Mouse (Mus musculus) granulocyte monocyte progenitor cell, adult 5-6 weeks (primary cell): ENCODE measurements around the gene Acads. TPM values are rescaled to one million over a fixed set of nuclear protein-coding genes. Genes with fewer than 3 reads are reported as not detected.

Experiments
- ATAC-seq: replicated peaks from 2 replicates; pipeline ENCODE4 v1.8.0; 2016; ENCODE audit warnings: mild to moderate bottlenecking, moderate TSS enrichment, inconsistent platforms; ENCODE audit not compliant: poor library complexity, severe bottlenecking
- total RNA-seq, 2 experiments: library from RNA; stranded (forward) in 1 of 2; stranded (reverse) in 1 of 2; fragments of 200-712, 200-1000 nt in 1 of 2; fragments of >200 nt in 1 of 2; fragmentation: Nextera tagmentation in 1 of 2; gene quantifications; 2 replicates each; pipeline ENCODE4 v1.2.3; 2014 to 2017

The Acads gene
- total RNA-seq, 2 experiments from 2014 or later: 27.6 to 32.0 TPM

DNA sequence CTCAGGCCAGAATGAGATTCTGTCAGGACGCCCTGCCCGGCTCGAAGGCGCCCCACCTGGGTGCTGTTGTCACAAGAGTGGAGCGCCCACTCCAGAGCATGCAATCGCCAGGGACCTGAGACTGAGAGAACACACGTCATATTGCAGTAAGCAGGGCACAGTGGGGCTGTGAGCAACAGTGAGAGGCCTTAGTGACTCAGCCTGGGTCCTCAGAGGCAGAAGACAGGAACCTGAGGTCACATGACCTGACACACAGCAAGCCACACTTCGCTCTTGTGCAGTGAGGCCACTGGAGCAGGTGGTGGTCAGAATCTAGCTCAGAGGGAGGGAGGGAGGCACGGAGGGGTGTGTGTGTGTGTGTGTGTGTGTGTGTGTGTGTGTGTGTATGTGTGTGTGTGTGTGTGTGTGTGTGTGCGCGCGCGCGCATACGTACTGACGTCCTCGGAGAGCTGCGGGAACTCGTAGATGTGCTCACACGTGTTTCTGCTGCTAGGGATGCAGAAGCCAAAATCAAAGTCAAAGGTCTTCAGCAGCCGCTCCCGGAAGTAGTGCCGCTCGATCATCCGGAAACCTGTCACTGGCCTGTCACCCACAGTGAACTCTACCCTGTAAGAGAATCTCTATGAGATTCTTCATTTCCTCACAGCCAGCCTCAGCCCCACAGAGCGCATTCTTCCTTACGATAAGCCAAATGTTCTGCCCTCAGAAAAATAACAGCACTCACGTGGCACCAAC lies 7.6 kb upstream of the Acads start:
- ATAC-seq: peak; percentile 32

- ATAC-seq: peak; percentile 91
Observed at GRCm38 (mm10) chr5:115125211-115125871, 6.2 kb upstream of the Acads start.

GRCm38 (mm10) chr5:115124690-115125089 lies 5.5 kb upstream of the Acads start:
- ATAC-seq: no peak

- ATAC-seq: no peak
Observed at GRCm38 (mm10) chr5:115120978-115121377, 1.8 kb upstream of the Acads start.

- no peak for ATAC-seq
Observed at GRCm38 (mm10) chr5:115117467-115117866, 1.7 kb downstream of the Acads start.

GRCm38 (mm10) chr5:115116426-115116825 lies 2.7 kb downstream of the Acads start:
- ATAC-seq: no peak

DNA sequence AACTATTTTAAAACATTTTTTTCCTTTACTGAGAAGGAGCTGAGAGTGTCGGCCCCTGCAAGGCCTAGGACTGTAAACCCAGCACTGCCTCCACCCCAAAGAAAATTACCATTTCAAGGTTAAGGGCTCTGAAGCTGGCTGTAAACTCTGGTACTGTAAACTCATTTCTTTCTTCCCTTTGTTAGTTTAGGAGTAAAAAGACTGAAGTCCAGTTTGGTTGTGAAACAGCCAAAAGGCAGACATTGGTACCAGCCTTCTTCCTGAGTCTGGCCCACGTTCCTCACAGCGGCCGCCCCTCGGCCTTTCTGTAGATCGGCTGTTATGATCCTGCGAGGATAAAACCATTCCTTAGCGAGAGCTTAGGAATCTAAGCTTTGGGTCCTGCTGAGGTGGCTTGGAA lies 4.6 kb downstream of the Acads start:
- ATAC-seq: no peak

GRCm38 (mm10) chr5:115113244-115113643 lies 5.9 kb downstream of the Acads start:
- ATAC-seq: no peak

- no peak for ATAC-seq
Observed at GRCm38 (mm10) chr5:115111156-115111555, 8.0 kb downstream of the Acads start.

DNA sequence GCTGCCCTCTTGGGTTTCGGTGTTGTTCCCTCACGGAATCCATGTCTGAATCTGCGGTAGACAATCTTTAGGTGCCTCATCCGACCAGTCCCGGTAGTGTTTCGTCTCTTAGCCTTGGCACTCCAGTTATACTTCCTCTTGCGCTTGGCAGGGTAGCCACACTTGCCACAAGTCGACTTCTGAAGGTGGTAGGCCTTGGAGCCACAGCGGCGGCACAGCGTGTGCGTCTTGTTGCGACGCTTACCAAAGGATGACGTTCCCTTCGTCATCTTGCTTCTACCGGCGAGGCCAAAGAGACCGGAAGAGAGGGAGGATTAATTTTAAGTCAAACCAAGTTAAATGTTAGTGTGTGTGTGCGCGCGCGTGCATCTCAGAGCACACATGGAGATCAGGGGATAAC lies 15.9 kb downstream of the Acads start:
- ATAC-seq: peak; percentile 52; the same call in 1 of the 2 replicates

- ATAC-seq: no peak
Observed at GRCm38 (mm10) chr5:115102231-115102630, 16.9 kb downstream of the Acads start.

DNA sequence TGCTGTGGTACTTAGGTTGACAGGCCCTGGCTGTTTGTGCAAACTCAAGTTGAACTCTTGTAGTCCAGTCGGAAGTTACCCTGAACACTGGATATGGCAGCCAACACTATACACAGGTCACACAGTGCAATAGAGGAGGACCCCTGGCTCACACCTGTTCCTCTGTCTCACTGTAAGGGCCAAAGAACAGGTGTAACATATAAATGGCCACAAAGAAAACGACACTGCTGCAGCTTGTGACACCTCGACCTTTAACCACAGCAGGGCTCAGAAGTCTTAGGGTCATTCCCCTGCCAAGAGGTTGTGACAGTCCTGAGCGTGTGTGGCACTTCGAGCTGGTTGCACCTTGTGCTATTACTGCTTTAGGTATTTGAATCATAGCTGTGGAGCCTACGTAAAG lies 18.7 kb downstream of the Acads start:
- ATAC-seq: no peak

DNA sequence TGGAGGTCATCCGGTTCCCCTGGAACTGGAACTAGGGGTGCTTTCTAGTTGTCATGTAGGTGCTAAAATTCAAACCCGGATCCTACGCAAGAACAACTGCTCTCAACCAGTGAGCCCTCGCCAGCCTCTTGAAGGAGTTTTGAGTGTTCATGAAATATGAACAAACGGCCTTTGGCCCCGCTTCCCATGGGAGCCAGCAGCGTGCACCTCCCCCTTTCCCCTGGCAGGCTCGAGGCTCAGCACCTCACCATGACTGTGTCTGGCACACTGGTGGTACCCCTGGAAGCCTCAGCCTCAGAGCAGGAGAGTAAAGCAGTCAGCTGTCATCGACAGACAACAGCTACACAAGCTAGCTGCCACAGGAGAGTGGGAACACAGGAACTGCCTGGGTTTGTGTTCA lies 19.2 kb downstream of the Acads start:
- no peak for ATAC-seq

- ATAC-seq: no peak
Observed at GRCm38 (mm10) chr5:115099530-115099929, 19.6 kb downstream of the Acads start.

DNA sequence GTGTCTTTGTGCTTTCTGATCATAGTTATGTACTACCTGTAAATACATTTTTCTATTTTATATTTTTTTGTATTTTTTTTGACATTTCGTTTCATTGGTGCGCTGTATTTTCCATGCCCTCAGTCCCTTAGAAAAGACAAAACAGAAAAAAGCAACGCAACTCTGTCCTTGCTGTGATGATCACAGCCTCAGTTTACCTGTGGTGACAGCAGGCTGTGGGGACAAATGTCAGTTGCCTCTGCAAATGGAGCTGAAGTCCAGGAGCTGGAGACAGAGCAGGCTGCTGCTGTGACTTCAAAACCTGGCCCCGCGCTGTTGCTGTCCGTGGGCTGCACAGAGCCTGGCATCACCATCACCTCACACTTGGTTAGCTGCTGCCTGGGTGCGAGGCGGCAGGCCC lies 21.0 kb downstream of the Acads start, which contains the start of gene Gm10401:
Gene Gm10401 (minus strand): TSS at position 101 of the 400 bp plus-strand sequence.
- no peak for ATAC-seq

DNA sequence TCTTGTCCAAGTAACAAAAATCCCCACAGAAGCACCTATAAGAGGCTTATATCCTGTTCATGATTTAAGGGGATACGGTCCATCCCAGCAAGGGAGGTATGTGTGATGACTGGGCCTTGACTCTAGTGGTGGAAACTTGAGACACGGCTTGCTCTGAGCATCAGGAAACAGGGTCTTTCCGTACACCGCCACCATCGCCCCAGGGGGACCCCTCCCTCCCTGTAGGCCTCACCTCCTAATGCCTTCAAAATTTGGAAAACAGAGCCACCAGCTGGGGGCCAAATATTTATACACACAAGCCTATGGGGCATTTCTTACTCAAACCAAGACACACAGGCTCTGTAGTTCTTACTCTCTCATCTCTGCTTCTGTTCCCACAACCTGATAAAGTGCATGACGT lies 27.4 kb downstream of the Acads start:
- ATAC-seq: no peak

- ATAC-seq: no peak
Observed at GRCm38 (mm10) chr5:115091015-115091414, 28.1 kb downstream of the Acads start.

DNA sequence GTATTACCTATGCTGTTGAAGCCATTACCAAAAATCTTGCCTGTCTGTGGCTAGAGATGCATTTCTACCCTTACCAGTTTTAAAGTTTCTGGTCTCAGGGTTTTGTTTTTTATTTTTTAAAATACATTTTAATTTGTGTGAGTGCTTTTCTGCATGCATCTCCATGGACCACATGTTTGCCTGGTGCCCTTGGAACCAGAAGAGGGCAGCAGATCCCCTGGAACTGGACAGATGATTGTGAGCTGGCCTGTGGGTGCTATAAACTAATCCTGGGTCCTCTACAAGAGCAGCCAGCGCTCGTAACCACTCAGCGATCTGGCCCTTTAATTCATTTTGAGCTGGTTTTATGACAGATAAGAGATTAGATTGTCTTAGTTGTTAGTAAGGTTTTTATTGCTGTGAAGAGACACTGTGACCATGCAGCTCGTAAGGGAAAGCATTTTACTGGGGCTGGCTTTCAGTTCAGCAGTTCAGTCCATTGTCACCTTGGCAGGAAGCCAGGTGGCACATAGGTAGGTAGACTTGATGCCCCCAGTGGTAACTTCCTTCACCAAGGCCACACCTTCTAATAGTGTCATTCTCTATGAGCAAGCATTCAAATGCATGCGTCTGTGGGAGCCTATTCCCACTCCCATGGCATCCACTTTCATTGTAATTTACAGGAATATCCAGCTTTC lies 29.4 kb downstream of the Acads start:
- ATAC-seq: no peak

DNA sequence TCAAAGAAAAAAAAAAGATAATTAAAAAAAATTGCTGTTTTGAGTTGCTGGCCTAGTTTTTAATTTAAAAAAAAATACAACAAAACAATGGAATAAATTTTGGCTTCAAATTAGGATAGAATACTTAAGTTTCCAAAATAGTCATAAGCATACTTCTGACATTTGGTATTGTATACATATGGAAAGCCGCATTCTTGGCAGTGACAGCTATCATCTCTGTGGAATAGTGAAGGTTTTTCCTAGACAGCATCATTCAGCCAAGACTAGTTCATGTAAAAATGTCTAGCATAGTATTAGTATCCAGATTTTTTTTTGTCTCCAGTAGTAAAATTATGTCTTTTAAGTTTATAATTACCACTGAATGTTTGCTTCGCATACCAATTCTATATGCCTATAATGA lies 33.5 kb downstream of the Acads start:
- no peak for ATAC-seq

- ATAC-seq: no peak
Observed at GRCm38 (mm10) chr5:115083492-115083891, 35.7 kb downstream of the Acads start.

DNA sequence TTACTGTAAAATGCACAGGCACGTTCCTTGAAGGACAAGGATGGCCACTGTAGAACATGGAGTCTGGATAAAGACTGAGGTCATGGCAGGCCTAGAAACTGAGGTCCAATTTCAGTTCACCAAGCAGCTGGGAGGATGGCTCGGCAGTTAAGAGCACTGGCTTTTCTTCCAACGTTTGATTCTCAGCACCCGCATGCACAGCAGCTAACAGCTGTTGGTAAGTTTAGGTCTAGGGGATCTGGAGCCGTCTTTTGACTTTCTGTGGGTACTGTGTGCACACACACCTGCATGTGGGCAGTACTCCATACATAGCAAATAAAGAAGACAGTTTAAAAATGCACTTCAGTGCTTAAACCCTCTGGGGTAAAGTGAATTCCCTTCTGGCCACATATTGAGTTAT lies 37.5 kb downstream of the Acads start:
- ATAC-seq: no peak
